Mouse (Mus musculus) cerebellum, adult 11-12 months (tissue): ENCODE measurements around the gene Cyp2u1.

Experiments used
- DNase-seq: peaks from one replicate; pipeline ENCODE4 v3.0.0; 2022

The Cyp2u1 gene

DNA sequence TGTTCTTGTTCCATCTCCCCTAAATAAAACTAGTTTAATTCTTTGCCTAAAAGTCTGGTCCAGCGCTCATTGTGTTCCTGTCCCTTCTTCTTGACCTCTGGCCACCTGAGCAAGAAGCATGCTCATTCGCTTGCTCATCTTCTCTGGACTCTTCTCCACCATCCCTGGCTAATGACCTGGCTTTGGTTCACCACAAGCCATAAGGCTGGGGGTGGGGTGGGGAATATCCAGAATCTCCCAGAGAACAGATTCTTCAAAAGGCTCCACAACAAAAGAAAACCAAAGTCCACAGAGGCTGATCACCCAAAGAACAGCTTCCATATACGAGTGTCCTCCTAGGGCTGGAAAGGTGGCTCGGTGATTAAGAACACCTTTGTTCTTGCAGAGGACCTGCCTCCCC lies 48.0 kb downstream of the Cyp2u1 start:
- DNase-seq = no peak

GRCm38 (mm10) chr3:131251601-131252000 lies 51.4 kb downstream of the Cyp2u1 start:
- no peak for DNase-seq

DNA sequence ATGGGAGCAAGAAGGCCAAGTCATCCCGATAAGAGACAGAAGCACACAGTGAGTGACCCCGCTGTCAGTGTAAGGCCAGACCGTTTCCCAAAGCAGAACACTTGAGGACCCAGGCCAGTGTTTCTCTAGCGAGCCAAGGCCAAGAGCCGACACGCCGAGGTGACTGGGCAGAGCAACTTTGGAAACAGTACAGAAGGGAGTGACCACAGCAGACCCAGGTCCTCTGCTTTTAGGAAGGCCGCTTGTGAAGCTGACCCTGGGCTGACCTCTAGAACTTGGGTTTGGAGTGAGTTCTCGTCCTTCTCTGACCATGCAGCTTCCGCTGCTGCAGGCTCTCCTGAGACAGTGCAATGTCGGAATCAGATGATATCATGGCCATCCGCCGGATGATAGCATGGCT lies 52.0 kb downstream of the Cyp2u1 start:
- DNase-seq = no peak

GRCm38 (mm10) chr3:131250283-131250682 lies 52.7 kb downstream of the Cyp2u1 start:
- no peak for DNase-seq

DNA sequence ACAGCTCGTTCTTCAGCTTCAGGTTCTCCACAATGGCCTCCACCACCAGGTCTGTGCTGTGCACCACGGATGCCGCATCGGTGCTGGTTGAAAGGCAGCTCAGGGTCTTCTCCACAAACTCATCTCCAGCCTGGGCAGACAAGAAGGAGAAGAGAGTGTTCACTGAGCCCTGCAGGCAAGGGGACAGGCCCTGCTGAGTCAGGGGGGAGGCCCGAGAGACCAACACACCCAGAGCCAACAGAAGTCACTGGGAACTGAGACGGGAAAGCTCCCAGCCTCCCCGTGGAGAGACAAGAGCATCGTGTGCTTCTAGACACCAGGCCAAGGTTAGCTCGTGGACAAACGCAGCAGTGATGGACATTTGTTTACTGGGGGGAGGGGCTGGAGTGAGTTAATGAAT lies 54.6 kb downstream of the Cyp2u1 start:
- no peak for DNase-seq

DNA sequence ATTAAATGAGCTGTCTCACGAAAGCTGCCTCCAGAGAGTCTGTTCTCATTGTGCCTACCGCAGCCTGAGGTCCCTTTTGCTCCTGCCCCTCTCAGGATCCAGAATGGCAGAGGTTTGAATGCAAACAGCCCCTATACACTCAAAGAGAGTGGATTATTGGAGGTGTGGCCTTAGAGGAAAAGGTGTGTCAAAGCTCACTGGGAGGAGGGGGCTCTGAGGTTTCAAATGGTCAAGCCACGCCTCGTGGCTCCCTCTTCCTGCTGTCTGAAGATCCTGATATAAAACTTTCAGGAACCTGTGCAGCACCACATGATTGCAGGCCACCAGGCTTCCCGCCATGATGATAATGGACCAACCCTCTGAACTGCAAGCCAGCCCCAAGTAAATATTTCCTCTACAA lies 55.2 kb downstream of the Cyp2u1 start:
- no peak for DNase-seq

- DNase-seq = no peak
Observed at GRCm38 (mm10) chr3:131247447-131247846, 55.6 kb downstream of the Cyp2u1 start.

DNA sequence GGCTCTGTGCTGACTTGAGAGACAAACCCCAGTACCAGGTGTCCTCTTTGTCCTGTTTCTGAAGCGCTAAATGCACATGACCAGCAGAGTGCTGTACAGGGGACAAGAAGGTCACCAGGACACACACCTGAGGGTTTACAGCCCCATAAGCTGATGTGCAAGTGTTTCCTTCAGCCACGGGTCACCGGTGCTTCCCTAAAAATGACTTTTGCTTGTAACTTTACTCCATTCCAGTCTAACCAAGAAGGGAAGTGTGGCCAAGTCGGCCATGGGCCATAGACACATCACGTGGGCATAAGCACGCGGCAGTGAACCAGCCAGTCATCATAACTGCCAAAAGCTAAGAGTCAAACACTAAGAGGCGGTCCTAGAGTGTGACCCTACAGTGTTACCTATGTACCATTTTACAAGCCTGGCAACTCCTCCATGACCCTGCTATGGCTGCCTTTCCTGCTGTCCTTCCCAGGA lies 56.4 kb downstream of the Cyp2u1 start:
- DNase-seq = no peak

DNA sequence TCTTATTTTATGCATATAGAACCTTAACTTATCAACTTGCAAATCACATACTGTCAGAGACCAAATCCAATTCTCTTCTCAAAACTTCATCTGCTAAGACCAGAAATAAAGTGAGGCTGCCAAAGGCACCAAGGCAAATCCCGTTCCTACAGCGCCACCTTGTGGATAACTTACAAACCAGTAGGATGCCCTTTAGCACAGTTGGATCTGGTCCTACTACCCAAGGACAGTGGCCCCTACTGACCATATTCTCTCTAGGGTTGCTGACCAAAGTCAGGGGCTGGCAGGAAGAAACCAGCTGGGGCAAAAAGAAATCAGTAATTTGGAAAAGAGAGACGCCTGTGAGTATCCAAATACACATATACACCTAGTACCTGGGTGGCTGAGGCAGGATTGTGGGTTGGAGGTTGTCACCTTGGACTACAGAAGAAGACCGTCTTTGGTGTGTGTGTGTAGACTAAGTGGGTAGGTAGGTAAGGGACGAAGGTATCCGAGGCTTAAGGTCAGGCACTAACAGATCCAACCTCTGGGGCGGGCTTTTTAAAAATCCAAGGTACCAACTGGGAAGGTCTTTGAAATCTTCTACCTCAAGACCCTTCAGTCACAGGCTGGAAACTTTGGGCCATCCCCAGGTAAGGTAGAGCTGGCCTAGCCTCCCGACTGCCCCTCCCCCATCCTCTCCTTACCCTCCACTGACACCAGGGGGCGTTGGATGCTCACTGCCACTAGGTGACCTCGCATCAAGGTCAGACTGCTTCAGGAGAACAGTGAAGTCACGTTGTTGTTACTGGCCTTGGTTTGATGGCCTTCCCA lies 57.1 kb downstream of the Cyp2u1 start:
- peak; percentile 18 for DNase-seq
